Comparison of ENCODE assay signal across 9 mouse cellular contexts in the genomic region with DNA sequence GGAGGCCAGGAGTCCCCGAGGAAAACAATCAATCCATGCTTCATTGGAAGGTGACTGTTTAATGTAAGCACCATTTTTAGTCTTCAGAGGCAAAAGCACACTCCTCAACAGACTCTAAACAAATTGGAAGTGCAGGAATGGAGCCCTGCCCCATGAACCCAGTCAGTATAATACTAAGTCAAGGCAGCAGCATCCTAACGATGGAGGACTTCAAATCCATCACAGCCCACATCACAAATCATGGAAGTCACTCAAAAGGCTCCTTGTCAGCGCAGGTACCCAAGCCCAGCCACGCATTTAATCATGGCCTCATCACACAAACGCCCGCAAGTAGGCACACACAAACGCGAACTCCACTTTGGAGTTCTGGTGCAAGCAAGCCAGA. TPM values are rescaled to one million over a fixed set of nuclear protein-coding genes. Genes with fewer than 3 reads are reported as not detected.
A peak's percentile ranks its signal among the peaks of the same experiment; 100 is the strongest.
DNase-seq lines count a peak whose midpoint lies in the region; ATAC-seq and TF ChIP-seq lines count a peak whose summit lies in the region.
"Had no signal": no experiment of that assay in that cellular context is flagged by ENCODE, and none has a peak within 500 bp of the region (broad histone marks: within the 10 kb centered on the region; RNA-seq: fewer than 3 reads in every experiment).

No protein-coding gene starts in this region.

- in situ Hi-C loops in ES-E14 (cut with MboI; ENCODE audit: low sequenced_read_pairs in 2 of 2, unreplicated experiment in 2 of 2): no loop called here

- peak overlapping the region; percentile 2 to 84; a peak in 3 of 4 replicates for H3K27ac ChIP-seq in heart, embryonic 14.5 days (replicated peaks in 1 of 2; ENCODE audit: control insufficient read depth in 1 of 2, insufficient read depth in 1 of 2, low read depth in 2 of 2, low read length in 2 of 2)
- H3K27ac ChIP-seq in ES-E14 (ENCODE audit: insufficient read depth, low read depth, low read length, poor library complexity, severe bottlenecking): no peak overlapping the region
- peak overlapping the region; percentile 76 for H3K27ac ChIP-seq in forebrain, embryonic 16.5 days (ENCODE audit: low read length)
- no peak overlapping the region for H3K27ac ChIP-seq in liver, embryonic 16.5 days (ENCODE audit: low read length)

- no peak for ATAC-seq in heart, embryonic 14.5 days (ENCODE audit: insufficient number of reproducible peaks, insufficient read depth, low FRiP score, low read depth)
- ATAC-seq in forebrain, embryonic 16.5 days: no peak
- ATAC-seq in liver, embryonic 16.5 days (ENCODE audit: low read depth): no peak

- WGBS in heart, embryonic 14.5 days: 21% methylated on average over 8 of the region's 8 CpGs
- WGBS in forebrain, embryonic 16.5 days: 13% methylated on average over 8 of the region's 8 CpGs
- 11% methylated on average over 8 of the region's 8 CpGs for WGBS in liver, embryonic 16.5 days (ENCODE audit: insufficient replicate concordance)

- H3K4me3 ChIP-seq in heart, embryonic 14.5 days (ENCODE audit: control insufficient read depth in 1 of 2, insufficient read depth in 1 of 2, low read depth in 1 of 2, low read length in 2 of 2): peak overlapping the region; percentile 65 to 74
- peak overlapping the region; percentile 66 to 71 for H3K4me3 ChIP-seq in ES-E14 (ENCODE audit: insufficient read depth in 1 of 2, low read depth in 1 of 2, low read length in 2 of 2, poor library complexity in 1 of 2, severe bottlenecking in 1 of 2)
- H3K4me3 ChIP-seq in forebrain, embryonic 16.5 days (replicated peaks; ENCODE audit: low read length): peak overlapping the region; percentile 61
- peak overlapping the region; percentile 49 for H3K4me3 ChIP-seq in liver, embryonic 16.5 days (ENCODE audit: low read depth, low read length)

- peaks cover 12% of the 10 kb centered on the region; the same call in 1 of the 2 replicates for H3K36me3 ChIP-seq in heart, embryonic 14.5 days (ENCODE audit: control insufficient read depth, insufficient read depth, low read length)
- H3K36me3 ChIP-seq in ES-E14 (ENCODE audit: control insufficient read depth, insufficient read depth, low read length, poor library complexity, severe bottlenecking): no peaks in the 10 kb centered on the region
- no peaks in the 10 kb centered on the region for H3K36me3 ChIP-seq in forebrain, embryonic 16.5 days (ENCODE audit: control insufficient read depth, insufficient read depth)
- H3K36me3 ChIP-seq in liver, embryonic 16.5 days (ENCODE audit: control insufficient read depth, insufficient read depth): peaks cover under 1% of the 10 kb centered on the region; the same call in 1 of the 2 replicates

- intact Hi-C loops in heart, postnatal 36 days (cut with DNase I): no loop called here
- intact Hi-C loops in gastrocnemius, postnatal 36 days (cut with DNase I): no loop called here

- H3K4me1 ChIP-seq in heart, embryonic 14.5 days (ENCODE audit: control insufficient read depth in 2 of 2, insufficient read depth in 2 of 2, low read length in 2 of 2): peaks cover 0 to 2% of the 10 kb centered on the region in 2 experiments; a peak in 1 of 4 replicates
- H3K4me1 ChIP-seq in ES-E14 (ENCODE audit: control insufficient read depth in 2 of 2, insufficient read depth in 2 of 2, low read length in 2 of 2, poor library complexity in 1 of 2): no peaks in the 10 kb centered on the region
- peaks cover 6% of the 10 kb centered on the region; the same call in 1 of the 2 replicates for H3K4me1 ChIP-seq in forebrain, embryonic 16.5 days (replicated peaks; ENCODE audit: control insufficient read depth, insufficient read depth, low read length)
- H3K4me1 ChIP-seq in liver, embryonic 16.5 days (ENCODE audit: control insufficient read depth, low read depth, low read length): no peaks in the 10 kb centered on the region

- H3K9me3 ChIP-seq in heart, embryonic 14.5 days (ENCODE audit: control insufficient read depth, low read length): no peaks in the 10 kb centered on the region
- H3K9me3 ChIP-seq in ES-E14 (ENCODE audit: control insufficient read depth, insufficient read depth, low read depth, low read length): no peaks in the 10 kb centered on the region
- 0 out of 2 replicates have a peak, but pooled peaks cover 3% of the 10 kb centered on the region for H3K9me3 ChIP-seq in forebrain, embryonic 16.5 days (ENCODE audit: control insufficient read depth, low read length)
- no peaks in the 10 kb centered on the region for H3K9me3 ChIP-seq in liver, embryonic 16.5 days (replicated peaks; ENCODE audit: control insufficient read depth, low read length)

- H3K27me3 ChIP-seq in heart, embryonic 14.5 days (ENCODE audit: control insufficient read depth, insufficient read depth, low read length): no peaks in the 10 kb centered on the region
- H3K27me3 ChIP-seq in forebrain, embryonic 16.5 days (replicated peaks; ENCODE audit: control insufficient read depth, insufficient read depth, low read length): no peaks in the 10 kb centered on the region
- H3K27me3 ChIP-seq in liver, embryonic 16.5 days (ENCODE audit: control insufficient read depth, insufficient read depth, low read depth, low read length): no peaks in the 10 kb centered on the region; the same call in 1 of the 2 replicates
- H3K27me3 ChIP-seq: CH12.LX had no signal

- DNase-seq in heart, postnatal 36 days: no peak
- no peak for DNase-seq in ES-E14 (ENCODE audit: low read depth, low spot score)
- DNase-seq in adrenal gland, postnatal 10 days: no peak
- DNase-seq in gastrocnemius, postnatal 36 days: no peak
- no peak for DNase-seq in layer of hippocampus, adult 9-10 months (ENCODE audit: low spot score)

- H3K9ac ChIP-seq in heart, embryonic 14.5 days (ENCODE audit: low read length): peak overlapping the region; percentile 87
- H3K9ac ChIP-seq in ES-E14 (ENCODE audit: insufficient read depth, low read depth, low read length, poor library complexity, severe bottlenecking): peak overlapping the region; percentile 75; the same call in 1 of the 2 replicates
- H3K9ac ChIP-seq in forebrain, embryonic 16.5 days (replicated peaks; ENCODE audit: low read depth, low read length): peak overlapping the region; percentile 72
- peak overlapping the region; percentile 29; the same call in 1 of the 2 replicates for H3K9ac ChIP-seq in liver, embryonic 16.5 days (ENCODE audit: low read depth, low read length)

- peak overlapping the region; percentile 72 for H3K4me2 ChIP-seq in heart, embryonic 14.5 days (ENCODE audit: low read length)
- peak overlapping the region; percentile 55 for H3K4me2 ChIP-seq in forebrain, embryonic 16.5 days (ENCODE audit: low read length)
- H3K4me2 ChIP-seq in liver, embryonic 16.5 days (ENCODE audit: low read depth, low read length): peak overlapping the region; percentile 51

TF ChIP-seq in ES-E14, 5 proteins besides CTCF, POLR2A, EP300 and RAD21:
- TF ChIP-seq HCFC1 (IDR thresholded peaks at IDR 0.05; ENCODE audit: borderline replicate concordance, insufficient read depth, low read length) (no peak), ZC3H11A (IDR thresholded peaks at IDR 0.05; ENCODE audit: borderline replicate concordance, low read depth, low read length) (no peak), MAFK (IDR thresholded peaks at IDR 0.05; ENCODE audit: insufficient read depth, low read depth, low read length) (no peak), CHD2 (IDR thresholded peaks at IDR 0.05; ENCODE audit: low read depth, low read length) (no peak), ZNF384 (IDR thresholded peaks at IDR 0.05; ENCODE audit: low read depth, low read length) (no peak)

RNA-seq across cellular contexts. Expression of a gene that starts 21.4 kb away (rescaled TPM):
- polyA plus RNA-seq in heart, embryonic 14.5 days (2014; fragmentation: Nextera tagmentation; extraction: Ambion mirVana): 6.4 and 8.5 TPM in 2 replicates
- 1 to 10 TPM; 1.8 to 2.7 TPM for total RNA-seq in heart, postnatal 36 days (2021)
- total RNA-seq in ES-E14 (2012; rRNA removed): 5.3 and 5.7 TPM in 2 replicates
- polyA plus RNA-seq in forebrain, embryonic 16.5 days (2015; fragmentation: Nextera tagmentation; extraction: Ambion mirVana): 30.6 and 32.5 TPM in 2 replicates
- 1.0 and 1.4 TPM in 2 replicates for polyA plus RNA-seq in liver, embryonic 16.5 days (2015; fragmentation: Nextera tagmentation; extraction: Ambion mirVana)
- total RNA-seq in adrenal gland, postnatal 10 days (2021): 1 to 10 TPM; 4.1 to 6.5 TPM
- under 1 TPM; 0.59 to 0.99 TPM for total RNA-seq in gastrocnemius, postnatal 36 days (2021)

RNA-seq across cellular contexts. Expression of a gene that starts 26.4 kb away (rescaled TPM):
- polyA plus RNA-seq in heart, embryonic 14.5 days (2014; fragmentation: Nextera tagmentation; extraction: Ambion mirVana): 7.2 and 9.0 TPM in 2 replicates
- 10 to 100 TPM; 26.3 to 30.3 TPM for total RNA-seq in heart, postnatal 36 days (2021)
- 35.0 and 37.9 TPM in 2 replicates for total RNA-seq in ES-E14 (2012; rRNA removed)
- polyA plus RNA-seq in forebrain, embryonic 16.5 days (2015; fragmentation: Nextera tagmentation; extraction: Ambion mirVana): 17.4 and 18.0 TPM in 2 replicates
- polyA plus RNA-seq in liver, embryonic 16.5 days (2015; fragmentation: Nextera tagmentation; extraction: Ambion mirVana): 3.7 TPM in 2 replicates
- total RNA-seq in adrenal gland, postnatal 10 days (2021): 10 to 100 TPM; 57.4 to 65.2 TPM
- 10 to 100 TPM; 19.2 to 23.6 TPM for total RNA-seq in gastrocnemius, postnatal 36 days (2021)

RNA-seq across cellular contexts. Expression of a gene that starts 40.8 kb away (rescaled TPM):
- 544 and 589 TPM in 2 replicates for polyA plus RNA-seq in heart, embryonic 14.5 days (2014; fragmentation: Nextera tagmentation; extraction: Ambion mirVana)
- 1,000 to 10,000 TPM; 2,810 to 3,153 TPM for total RNA-seq in heart, postnatal 36 days (2021)
- 54.8 and 57.8 TPM in 2 replicates for total RNA-seq in ES-E14 (2012; rRNA removed)
- 2.4 and 4.1 TPM in 2 replicates for polyA plus RNA-seq in forebrain, embryonic 16.5 days (2015; fragmentation: Nextera tagmentation; extraction: Ambion mirVana)
- 6.6 and 9.1 TPM in 2 replicates for polyA plus RNA-seq in liver, embryonic 16.5 days (2015; fragmentation: Nextera tagmentation; extraction: Ambion mirVana)
- total RNA-seq in adrenal gland, postnatal 10 days (2021): 1,000 to 10,000 TPM; 1,474 to 1,616 TPM
- total RNA-seq in gastrocnemius, postnatal 36 days (2021): 1,000 to 10,000 TPM in 1 of 2 experiments, 100 to 1,000 TPM in 1; 976 to 1,017 TPM

RNA-seq across cellular contexts. Expression of a gene that starts 48.6 kb away (rescaled TPM):
- polyA plus RNA-seq in heart, embryonic 14.5 days (2014; fragmentation: Nextera tagmentation; extraction: Ambion mirVana): 85.2 and 91.3 TPM in 2 replicates
- 10 to 100 TPM; 30.9 to 35.3 TPM for total RNA-seq in heart, postnatal 36 days (2021)
- total RNA-seq in ES-E14 (2012; rRNA removed): 33.5 and 40.4 TPM in 2 replicates
- 112 and 137 TPM in 2 replicates for polyA plus RNA-seq in forebrain, embryonic 16.5 days (2015; fragmentation: Nextera tagmentation; extraction: Ambion mirVana)
- polyA plus RNA-seq in liver, embryonic 16.5 days (2015; fragmentation: Nextera tagmentation; extraction: Ambion mirVana): 14.4 and 14.7 TPM in 2 replicates
- total RNA-seq in adrenal gland, postnatal 10 days (2021): 10 to 100 TPM; 42.0 to 44.7 TPM
- 10 to 100 TPM; 25.9 to 28.9 TPM for total RNA-seq in gastrocnemius, postnatal 36 days (2021)

RNA-seq across cellular contexts. Expression of a gene that starts 52.8 kb away (rescaled TPM):
- polyA plus RNA-seq in heart, embryonic 14.5 days (2014; fragmentation: Nextera tagmentation; extraction: Ambion mirVana): 5.2 and 6.4 TPM in 2 replicates
- total RNA-seq in heart, postnatal 36 days (2021): 1 to 10 TPM; 1.8 to 2.7 TPM
- 13.1 and 16.3 TPM in 2 replicates for total RNA-seq in ES-E14 (2012; rRNA removed)
- polyA plus RNA-seq in forebrain, embryonic 16.5 days (2015; fragmentation: Nextera tagmentation; extraction: Ambion mirVana): 20.6 and 22.1 TPM in 2 replicates
- 1.0 and 1.4 TPM in 2 replicates for polyA plus RNA-seq in liver, embryonic 16.5 days (2015; fragmentation: Nextera tagmentation; extraction: Ambion mirVana)
- 1 to 10 TPM; 1.8 to 2.2 TPM for total RNA-seq in adrenal gland, postnatal 10 days (2021)
- total RNA-seq in gastrocnemius, postnatal 36 days (2021): 1 to 10 TPM; 1.8 to 2.9 TPM

Comparison
In these comparisons a context has a peak if more than half of its experiments do, and no peak if none do; other contexts are left out.
1. H3K27ac ChIP-seq: peak in heart, embryonic 14.5 days (2 of 2) and forebrain, embryonic 16.5 days (single experiment); none in ES-E14 (single experiment) and liver, embryonic 16.5 days (single experiment).
2. H3K9ac ChIP-seq: peak in every context shown above with its lines; median percentile 87 in heart, embryonic 14.5 days; 75 in ES-E14; 72 in forebrain, embryonic 16.5 days; 29 in liver, embryonic 16.5 days.
3. RNA of a gene that starts 40.8 kb away (total RNA-seq): 2,810 to 3,153 TPM in heart, postnatal 36 days, 1,474 to 1,616 TPM in adrenal gland, postnatal 10 days and 976 to 1,017 TPM in gastrocnemius, postnatal 36 days; 54.8 to 57.8 TPM in ES-E14; every median in the first group is over 10 times any median in the second.
4. Peak in every context shown above with its lines, with median percentiles within 50 percentile points of each other: H3K4me2 ChIP-seq and H3K4me3 ChIP-seq.